In genomic region chr13:20092301-20092700, GRCm38 (mm10) we compare ENCODE assay signal across 18 mouse cellular contexts. TPM values are rescaled to one million over a fixed set of nuclear protein-coding genes. Genes with fewer than 3 reads are reported as not detected.
DNase-seq lines count a peak whose midpoint lies in the region; ATAC-seq and TF ChIP-seq lines count a peak whose summit lies in the region.
"Had no signal": no experiment of that assay in that cellular context is flagged by ENCODE, and none has a peak within 500 bp of the region (broad histone marks: within the 10 kb centered on the region; RNA-seq: fewer than 3 reads in every experiment).

No protein-coding gene starts in this region.

- H3K27me3 ChIP-seq in intestine, embryonic 15.5 days (replicated peaks): no peaks in the 10 kb centered on the region
- no peaks in the 10 kb centered on the region for H3K27me3 ChIP-seq in intestine, embryonic 16.5 days (replicated peaks; ENCODE audit: control insufficient read depth, insufficient read depth, low read length)
- peaks cover 3% of the 10 kb centered on the region; the same call in 1 of the 2 replicates for H3K27me3 ChIP-seq in midbrain, embryonic 11.5 days (ENCODE audit: control insufficient read depth, insufficient read depth, low read length)
- H3K27me3 ChIP-seq in midbrain, embryonic 14.5 days (ENCODE audit: control insufficient read depth, insufficient read depth, low read length): no peaks in the 10 kb centered on the region; the same call in 1 of the 2 replicates
- H3K27me3 ChIP-seq in limb, embryonic 13.5 days: peaks cover 33% of the 10 kb centered on the region
- H3K27me3 ChIP-seq in small intestine, adult 2 months (ENCODE audit: control insufficient read depth, insufficient read depth, low read length): no peaks in the 10 kb centered on the region

- TF ChIP-seq POLR2A in small intestine, adult 2 months (IDR thresholded peaks at IDR 0.05; ENCODE audit: low read depth, low read length): no peak

- ATAC-seq in intestine, embryonic 15.5 days: no peak
- no peak for ATAC-seq in intestine, embryonic 16.5 days
- no peak for ATAC-seq in midbrain, embryonic 11.5 days (ENCODE audit: low FRiP score)
- no peak for ATAC-seq in midbrain, embryonic 14.5 days (ENCODE audit: low FRiP score, low TSS enrichment)
- no peak for ATAC-seq in limb, embryonic 13.5 days (ENCODE audit: low FRiP score, low read depth)
- ATAC-seq: forebrain, postnatal 0 days had no signal

- no peaks in the 10 kb centered on the region for H3K36me3 ChIP-seq in intestine, embryonic 15.5 days
- H3K36me3 ChIP-seq in intestine, embryonic 16.5 days (ENCODE audit: control insufficient read depth, insufficient read depth, low read length): no peaks in the 10 kb centered on the region
- no peaks in the 10 kb centered on the region for H3K36me3 ChIP-seq in midbrain, embryonic 11.5 days (ENCODE audit: control insufficient read depth, insufficient read depth, low read length)
- no peaks in the 10 kb centered on the region for H3K36me3 ChIP-seq in midbrain, embryonic 14.5 days (ENCODE audit: control insufficient read depth, insufficient read depth, low read length)
- no peaks in the 10 kb centered on the region for H3K36me3 ChIP-seq in limb, embryonic 13.5 days
- H3K36me3 ChIP-seq in small intestine, adult 2 months (ENCODE audit: control insufficient read depth, insufficient read depth, low read length): no peaks in the 10 kb centered on the region
- H3K36me3 ChIP-seq: heart, embryonic 15.5 days; hindbrain, embryonic 13.5 days; midbrain, embryonic 10.5 days; neural tube, embryonic 13.5 days had no signal

- H3K27ac ChIP-seq in intestine, embryonic 15.5 days: 0 out of 2 replicates have a peak overlapping the region, but pooled peaks have one; percentile 40
- H3K27ac ChIP-seq in intestine, embryonic 16.5 days (ENCODE audit: low read length): no peak overlapping the region
- H3K27ac ChIP-seq in midbrain, embryonic 11.5 days (ENCODE audit: low read depth, low read length): no peak overlapping the region
- no peak overlapping the region for H3K27ac ChIP-seq in midbrain, embryonic 14.5 days (replicated peaks; ENCODE audit: low read depth, low read length)
- H3K27ac ChIP-seq in limb, embryonic 13.5 days: no peak overlapping the region
- H3K27ac ChIP-seq in small intestine, adult 2 months (ENCODE audit: insufficient read depth, low read depth, low read length): peak overlapping the region; percentile 20; the same call in 1 of the 2 replicates
- H3K27ac ChIP-seq: heart, embryonic 15.5 days; hindbrain, embryonic 13.5 days; neural tube, embryonic 13.5 days had no signal

- WGBS in intestine, embryonic 15.5 days: 77% methylated on average over 3 of the region's 3 CpGs
- WGBS in intestine, embryonic 16.5 days: 87% methylated on average over 3 of the region's 3 CpGs
- WGBS in midbrain, embryonic 11.5 days: 94% methylated on average over 3 of the region's 3 CpGs
- 94% methylated on average over 3 of the region's 3 CpGs for WGBS in midbrain, embryonic 14.5 days
- WGBS in limb, embryonic 13.5 days: 97% methylated on average over 3 of the region's 3 CpGs
- WGBS in small intestine, adult 2 months: 65% methylated on average over 3 of the region's 3 CpGs

- H3K4me3 ChIP-seq in intestine, embryonic 15.5 days (replicated peaks): no peak overlapping the region
- H3K4me3 ChIP-seq in intestine, embryonic 16.5 days (ENCODE audit: low read length): no peak overlapping the region
- H3K4me3 ChIP-seq in midbrain, embryonic 11.5 days (ENCODE audit: low read depth, low read length): no peak overlapping the region
- H3K4me3 ChIP-seq in midbrain, embryonic 14.5 days (replicated peaks; ENCODE audit: low read depth, low read length): no peak overlapping the region
- H3K4me3 ChIP-seq in limb, embryonic 13.5 days: no peak overlapping the region
- no peak overlapping the region for H3K4me3 ChIP-seq in small intestine, adult 2 months (ENCODE audit: low read depth, low read length)

- no peak overlapping the region for H3K4me2 ChIP-seq in intestine, embryonic 15.5 days (replicated peaks)
- H3K4me2 ChIP-seq in intestine, embryonic 16.5 days (ENCODE audit: low read depth, low read length): no peak overlapping the region
- no peak overlapping the region for H3K4me2 ChIP-seq in midbrain, embryonic 11.5 days
- no peak overlapping the region for H3K4me2 ChIP-seq in midbrain, embryonic 14.5 days (ENCODE audit: low read length)
- peak overlapping the region; percentile 97; the same call in 1 of the 2 replicates for H3K4me2 ChIP-seq in limb, embryonic 13.5 days (replicated peaks)

- 0 out of 2 replicates have a peak, but pooled peaks cover 5% of the 10 kb centered on the region for H3K4me1 ChIP-seq in intestine, embryonic 15.5 days (replicated peaks)
- H3K4me1 ChIP-seq in intestine, embryonic 16.5 days (ENCODE audit: control insufficient read depth, insufficient read depth, low read length): peaks cover 3% of the 10 kb centered on the region; the same call in 1 of the 2 replicates
- peaks cover 10% of the 10 kb centered on the region; the same call in 1 of the 2 replicates for H3K4me1 ChIP-seq in midbrain, embryonic 11.5 days (ENCODE audit: control insufficient read depth, insufficient read depth, low read length)
- 0 out of 2 replicates have a peak, but pooled peaks cover 2% of the 10 kb centered on the region for H3K4me1 ChIP-seq in midbrain, embryonic 14.5 days (ENCODE audit: control insufficient read depth, insufficient read depth, low read length)
- 0 out of 2 replicates have a peak, but pooled peaks cover 3% of the 10 kb centered on the region for H3K4me1 ChIP-seq in limb, embryonic 13.5 days
- H3K4me1 ChIP-seq in small intestine, adult 2 months (ENCODE audit: control insufficient read depth, insufficient read depth, insufficient read length, low read length): peaks cover 8% of the 10 kb centered on the region

- no peaks in the 10 kb centered on the region for H3K9me3 ChIP-seq in intestine, embryonic 15.5 days
- no peaks in the 10 kb centered on the region for H3K9me3 ChIP-seq in intestine, embryonic 16.5 days (ENCODE audit: control insufficient read depth, low read length)
- no peaks in the 10 kb centered on the region for H3K9me3 ChIP-seq in midbrain, embryonic 11.5 days (ENCODE audit: control insufficient read depth, low read length)
- H3K9me3 ChIP-seq in midbrain, embryonic 14.5 days (ENCODE audit: control insufficient read depth, low read length): no peaks in the 10 kb centered on the region
- no peaks in the 10 kb centered on the region for H3K9me3 ChIP-seq in limb, embryonic 13.5 days
- H3K9me3 ChIP-seq: heart, embryonic 15.5 days; midbrain, embryonic 10.5 days had no signal

- TF ChIP-seq CTCF in small intestine, adult 2 months (IDR thresholded peaks at IDR 0.05; ENCODE audit: extremely low read depth, insufficient read length, insufficient replicate concordance, low read depth, low read length): no peak

- no peak overlapping the region for H3K9ac ChIP-seq in intestine, embryonic 15.5 days
- H3K9ac ChIP-seq in intestine, embryonic 16.5 days (ENCODE audit: low read depth, low read length): no peak overlapping the region
- no peak overlapping the region for H3K9ac ChIP-seq in midbrain, embryonic 11.5 days (ENCODE audit: low read length)
- no peak overlapping the region for H3K9ac ChIP-seq in midbrain, embryonic 14.5 days (replicated peaks; ENCODE audit: low read length)
- no peak overlapping the region for H3K9ac ChIP-seq in limb, embryonic 13.5 days
- H3K9ac ChIP-seq: forebrain, postnatal 0 days; heart, embryonic 15.5 days had no signal

- DNase-seq in midbrain, embryonic 11.5 days (ENCODE audit: low spot score, missing footprints): peak; percentile 84
- no peak for DNase-seq in midbrain, embryonic 14.5 days
- no peak for DNase-seq in frontal cortex, postnatal 10 days (ENCODE audit: low spot score in 2 of 2)
- no peak for DNase-seq in thymus, postnatal 4 days
- DNase-seq: cerebellum, postnatal 25 days; forebrain, postnatal 0 days; gastrocnemius, postnatal 36 days; right cerebral cortex, postnatal 25 days; thymus, postnatal 36 days had no signal

RNA-seq across cellular contexts. Expression of gene Elmo1, which starts 1.9 kb away (rescaled TPM):
- polyA plus RNA-seq in intestine, embryonic 15.5 days (2015; fragmentation: Nextera tagmentation; extraction: Ambion mirVana): 14.9 and 15.0 TPM in 2 replicates
- polyA plus RNA-seq in intestine, embryonic 16.5 days (2015; fragmentation: Nextera tagmentation; extraction: Ambion mirVana): 14.4 and 17.5 TPM in 2 replicates
- polyA plus RNA-seq in midbrain, embryonic 11.5 days (2014; fragmentation: Nextera tagmentation; extraction: Ambion mirVana): 19.1 and 19.6 TPM in 2 replicates
- 31.3 and 38.3 TPM in 2 replicates for polyA plus RNA-seq in midbrain, embryonic 14.5 days (2014; fragmentation: Nextera tagmentation; extraction: Ambion mirVana)
- 10.7 and 11.6 TPM in 2 replicates for polyA plus RNA-seq in limb, embryonic 13.5 days (2015; fragmentation: Nextera tagmentation; extraction: Ambion mirVana)
- polyA plus RNA-seq in small intestine, adult 2 months (2012; rRNA removed): 10.7 and 23.8 TPM in 2 replicates
- polyA plus RNA-seq: C2C12 had no signal

Comparison
In these comparisons a context has a peak if more than half of its experiments do, and no peak if none do; other contexts are left out.
1. H3K27ac ChIP-seq: peak in intestine, embryonic 15.5 days (single experiment) and small intestine, adult 2 months (single experiment); none in intestine, embryonic 16.5 days (single experiment), midbrain, embryonic 11.5 days (single experiment), midbrain, embryonic 14.5 days (single experiment) and limb, embryonic 13.5 days (single experiment).